Mouse (Mus musculus) adrenal gland, adult (tissue): ENCODE results near the gene Ankmy2.
"Not testable (repeated sequence)": the region's sequence is repeated elsewhere in the genome, so short reads cannot be mapped to it uniquely, and the experiment has no call there.

Experiments
- DNase-seq, 2 experiments: peaks; one replicate each; pipeline ENCODE4 v3.0.0; 2022 to 2023; ENCODE audit warnings: low spot score in 1 of 2; ENCODE audit not compliant: inconsistent age in 2 of 2

The Ankmy2 gene

DNA sequence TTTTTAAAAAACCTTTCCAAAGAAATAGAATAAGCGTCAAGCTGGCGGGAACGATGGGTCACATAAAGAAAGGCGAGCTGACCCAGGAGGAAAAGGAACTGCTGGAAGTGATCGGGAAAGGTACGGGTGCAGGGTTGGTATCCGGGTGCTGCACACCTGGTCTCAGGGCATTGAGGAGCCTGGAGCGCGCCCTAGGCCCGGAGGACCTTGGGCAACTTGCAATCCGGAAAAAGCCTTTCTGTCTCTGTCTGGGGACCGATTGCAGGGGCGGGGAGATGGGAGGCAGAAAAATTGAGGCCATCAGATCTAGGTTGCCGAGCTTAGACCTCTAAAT is 357 bp downstream of the Ankmy2 start:
- DNase-seq, result peak in 1 of 2 experiments; percentile 67

DNA sequence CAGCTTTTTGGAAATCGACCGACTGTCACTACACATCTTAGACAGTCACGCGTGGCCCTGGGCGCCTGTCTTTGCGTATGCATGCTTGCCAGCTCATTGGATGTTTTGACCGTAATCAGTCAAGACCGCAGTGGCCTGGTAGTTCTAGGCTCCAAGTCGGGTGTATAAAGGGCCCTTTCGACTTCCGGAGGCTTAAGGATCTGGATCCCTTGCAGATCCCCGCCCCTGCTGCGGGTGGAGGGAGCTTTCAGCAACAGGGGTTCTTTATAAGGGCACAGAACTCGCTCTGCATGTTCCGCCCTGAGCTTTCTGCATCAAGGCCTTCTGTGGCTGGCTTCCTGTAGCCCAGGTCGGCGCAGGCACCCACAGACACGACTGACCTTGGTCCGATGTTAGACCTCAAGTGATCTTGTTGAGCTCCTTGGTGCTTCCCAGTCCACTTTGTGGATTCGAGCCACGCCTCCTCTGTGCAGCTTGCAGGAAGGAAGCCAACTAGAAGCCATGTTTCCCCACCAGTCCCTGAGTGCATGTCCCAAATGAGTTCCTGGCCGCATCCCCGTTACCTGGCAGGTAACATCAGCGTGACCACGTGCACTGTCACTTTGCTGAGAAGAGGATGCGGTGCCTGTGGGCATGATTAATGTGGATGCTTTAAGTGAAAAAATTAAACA is 859 bp downstream of the Ankmy2 start, which contains the start of gene Bzw2:
Bzw2 (minus strand) TSS at position 443 of the 671 bp plus-strand sequence.
- DNase-seq, result peak; percentile 79 to 93

- no peak for DNase-seq
Measured at GRCm38 (mm10) chr12:36164126-36164791, 7.3 kb downstream of the Ankmy2 start.

DNA sequence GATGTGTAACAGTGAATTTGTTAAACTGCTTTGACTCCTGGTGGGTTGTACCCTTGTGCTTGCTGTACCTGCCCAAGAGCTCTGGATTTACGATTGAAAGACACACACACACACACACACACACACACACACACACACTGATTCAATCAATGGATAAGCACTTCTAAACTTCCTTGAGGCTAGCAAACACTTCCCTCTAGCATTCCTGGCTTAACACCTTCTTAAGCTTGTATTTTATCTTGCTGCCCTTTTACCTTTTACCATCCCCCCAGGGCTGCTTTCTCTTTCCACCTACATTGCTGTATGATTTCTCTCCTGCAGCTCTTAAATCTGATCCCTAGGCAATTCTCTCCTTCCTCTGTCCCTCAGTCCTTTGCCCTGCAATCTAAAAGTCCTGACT is 8.4 kb downstream of the Ankmy2 start:
- DNase-seq, result no peak

DNA sequence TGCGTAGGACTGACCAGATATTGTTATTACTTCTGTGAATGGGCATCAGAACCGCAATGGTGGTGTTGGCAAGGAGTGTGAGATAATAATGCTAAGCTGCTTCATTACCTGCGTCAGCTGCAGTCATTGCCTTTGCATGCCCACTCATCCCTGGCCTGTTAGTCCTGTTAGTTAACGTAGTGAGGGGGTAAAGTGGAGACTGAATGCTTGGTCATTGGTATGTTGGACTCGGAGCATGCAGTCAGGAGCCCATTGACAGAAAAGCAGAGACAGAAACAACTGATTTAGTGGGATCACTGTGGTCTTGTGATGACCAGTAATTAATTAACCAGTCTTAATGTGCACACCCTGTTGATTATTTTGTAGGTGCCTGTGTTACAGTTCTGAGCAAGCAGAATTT is 20.3 kb downstream of the Ankmy2 start:
- DNase-seq, result no peak

GRCm38 (mm10) chr12:36182570-36182969 is 25.7 kb downstream of the Ankmy2 start:
- peak in 1 of 2 experiments; percentile 45 for DNase-seq

GRCm38 (mm10) chr12:36187081-36187480 is 30.2 kb downstream of the Ankmy2 start:
- no peak for DNase-seq

DNA sequence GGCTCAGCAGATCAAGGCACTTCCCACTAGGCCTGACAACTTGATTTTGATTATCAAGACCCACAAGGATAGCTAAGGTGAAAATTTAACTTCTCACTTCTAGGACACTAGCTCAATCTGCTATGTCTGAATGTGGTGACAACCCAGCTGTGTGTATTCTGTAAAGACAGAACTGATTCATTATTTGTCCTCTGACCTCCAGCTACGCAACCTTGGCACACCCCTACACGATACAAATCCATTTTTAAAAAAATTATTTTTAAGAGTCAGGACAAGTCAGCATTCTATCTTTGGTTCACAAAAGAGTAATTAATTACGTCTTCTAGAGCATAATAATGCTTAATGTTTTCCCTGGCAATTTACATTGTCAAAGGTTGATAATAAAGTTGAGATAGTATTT is 32.7 kb downstream of the Ankmy2 start:
- DNase-seq, result peak in 1 of 2 experiments; percentile 51

DNA sequence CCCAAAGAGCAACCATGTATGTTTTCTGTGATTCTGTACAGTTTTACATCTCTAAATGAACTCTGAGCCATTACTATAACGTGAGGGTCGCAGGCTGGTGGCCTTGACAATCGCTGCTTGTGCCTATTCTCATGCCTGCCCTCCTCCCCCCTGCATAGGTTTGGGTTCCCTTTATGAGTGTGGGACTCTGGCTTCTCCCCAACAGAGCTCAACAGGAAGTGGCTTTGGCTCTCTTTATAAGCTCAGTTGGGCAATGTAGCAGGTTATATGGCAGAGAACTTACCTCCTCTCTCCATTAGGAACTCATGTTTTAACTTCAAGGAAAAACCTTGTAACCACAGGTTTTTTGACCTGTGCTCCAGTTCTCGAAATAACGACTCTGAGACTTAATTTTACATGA is 33.4 kb downstream of the Ankmy2 start:
- no peak for DNase-seq

DNA sequence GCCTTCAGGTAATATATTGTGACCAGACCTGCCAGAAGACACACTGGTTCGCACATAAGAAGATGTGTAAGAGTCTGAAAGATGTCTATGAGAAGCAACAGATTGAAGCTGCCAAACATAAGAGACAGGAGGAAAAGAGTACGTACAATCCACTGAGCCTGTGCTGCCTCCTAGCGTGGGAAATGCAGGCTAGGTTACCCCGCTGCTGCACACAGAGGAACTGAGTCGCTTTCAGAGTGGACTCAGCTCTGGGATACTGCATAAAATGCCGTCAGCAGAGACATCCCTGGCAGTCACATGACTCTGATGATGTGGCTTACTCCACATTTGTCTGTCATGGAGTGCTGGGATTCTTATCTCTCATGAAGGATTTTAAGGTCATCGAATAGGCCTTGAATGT is 38.1 kb downstream of the Ankmy2 start:
- DNase-seq, result no peak

DNA sequence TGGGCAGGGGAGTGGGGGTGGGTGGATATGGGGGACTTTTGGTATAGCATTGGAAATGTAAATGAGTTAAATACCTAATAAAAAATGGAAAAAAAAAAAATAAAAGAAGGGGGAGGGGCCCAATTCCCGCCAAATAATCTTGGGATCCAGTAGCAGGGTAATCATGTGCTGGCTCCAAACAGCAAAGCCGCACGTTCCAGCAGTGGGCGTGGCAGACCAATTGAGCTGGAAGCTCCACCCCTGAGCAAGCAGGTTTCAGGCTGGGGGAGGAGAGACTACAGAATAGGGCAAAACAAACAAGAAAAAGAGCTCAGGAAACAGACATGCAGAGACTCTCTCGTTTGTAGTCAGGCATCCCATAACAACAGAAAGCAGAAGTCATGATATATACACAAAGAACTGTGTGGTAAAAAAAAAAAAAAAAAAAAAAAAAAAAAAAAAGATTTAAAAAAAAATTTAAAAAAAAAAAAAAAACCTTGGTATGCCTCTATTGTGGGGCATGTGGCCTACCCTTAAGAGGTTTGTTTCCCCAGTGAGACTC is 48.7 kb downstream of the Ankmy2 start:
- DNase-seq, result not testable (repeated sequence)

- DNase-seq, result peak; percentile 60 to 82
Measured at GRCm38 (mm10) chr12:36207072-36207799, 50.3 kb downstream of the Ankmy2 start.

GRCm38 (mm10) chr12:36207800-36208148 is 50.9 kb downstream of the Ankmy2 start:
- no peak for DNase-seq

GRCm38 (mm10) chr12:36208456-36208855 is 51.5 kb downstream of the Ankmy2 start:
- no peak for DNase-seq

DNA sequence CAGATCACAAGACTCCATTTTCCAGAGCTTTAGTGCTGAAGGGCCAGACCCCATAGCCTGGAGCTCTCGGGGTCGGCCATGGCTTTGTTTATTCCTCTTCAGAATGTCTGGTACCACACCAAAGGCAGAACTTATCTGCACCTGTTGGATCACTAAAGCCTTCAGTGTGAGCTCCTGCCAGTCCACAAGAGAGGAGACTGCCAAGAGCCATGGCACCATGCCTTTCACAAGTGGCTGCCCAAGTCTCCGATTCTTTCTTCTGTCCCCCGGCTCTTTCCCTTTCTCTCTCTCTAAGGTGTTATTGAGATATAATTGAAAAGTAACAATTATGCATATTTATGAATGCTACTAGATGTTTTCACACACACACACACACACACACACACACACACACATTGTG is 53.2 kb downstream of the Ankmy2 start:
- DNase-seq, result no peak

- no peak for DNase-seq
Measured at GRCm38 (mm10) chr12:36214389-36215148, 57.7 kb downstream of the Ankmy2 start.

DNA sequence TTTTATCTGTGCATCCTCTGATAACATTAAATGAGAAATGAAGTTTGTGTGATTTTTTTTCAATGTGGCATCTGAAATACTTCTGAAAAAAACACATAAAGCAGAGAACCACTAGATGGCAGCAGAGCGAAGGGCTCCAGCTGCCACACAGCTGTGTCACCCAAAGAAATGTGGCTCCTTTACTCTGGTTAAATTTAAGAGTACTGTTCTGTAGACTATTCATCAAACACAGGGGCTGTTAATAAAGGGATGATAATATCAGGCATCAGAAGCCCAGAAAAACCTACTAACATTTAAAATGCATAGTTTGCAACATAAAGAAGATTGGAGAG is 58.2 kb downstream of the Ankmy2 start:
- DNase-seq, result peak in 1 of 2 experiments; percentile 75

DNA sequence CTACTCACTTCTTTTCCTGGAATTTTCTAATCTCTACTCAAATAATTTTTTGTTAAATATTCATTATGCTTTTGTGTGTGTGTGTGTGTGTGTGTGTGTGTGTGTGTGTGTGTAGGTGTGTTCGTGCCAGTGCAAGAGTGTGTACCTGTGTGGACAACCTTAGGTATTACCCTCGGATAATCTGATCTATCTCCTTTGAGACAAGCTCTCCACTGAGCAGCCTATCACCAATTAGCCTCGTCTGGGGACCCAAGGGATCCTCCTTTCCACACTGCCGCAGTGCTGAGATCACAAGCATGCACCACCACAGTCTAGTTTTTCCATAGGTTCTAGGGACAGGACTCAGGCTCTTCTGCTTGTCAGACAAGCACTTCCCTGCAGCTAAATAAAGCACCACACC is 59.3 kb downstream of the Ankmy2 start:
- DNase-seq, result no peak

DNA sequence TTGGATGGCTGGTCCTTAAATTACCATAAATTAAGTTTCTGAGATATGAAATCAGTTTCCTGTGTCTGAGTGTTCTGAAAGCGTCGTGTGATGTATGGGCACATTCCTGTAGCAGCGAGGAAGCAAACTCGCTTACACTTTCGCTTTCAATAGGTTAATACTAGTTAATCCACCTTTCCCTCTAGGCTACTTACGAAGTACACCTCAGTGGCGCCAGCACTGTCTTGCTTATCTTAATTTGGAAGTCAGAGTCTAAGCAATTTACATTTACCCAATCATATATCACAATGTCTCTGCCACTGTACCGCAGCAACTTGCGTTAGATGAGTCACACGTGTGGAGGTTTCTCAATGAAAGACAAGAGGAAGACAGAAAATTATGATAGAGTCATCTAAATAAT is 60.0 kb downstream of the Ankmy2 start:
- peak in 1 of 2 experiments; percentile 49 for DNase-seq

GRCm38 (mm10) chr12:36224392-36224791 is 67.5 kb downstream of the Ankmy2 start:
- DNase-seq, result no peak

- no peak for DNase-seq
Measured at GRCm38 (mm10) chr12:36231386-36231785, 74.5 kb downstream of the Ankmy2 start.
